26 mouse cellular contexts compared by ENCODE assay signal in the genomic region with DNA sequence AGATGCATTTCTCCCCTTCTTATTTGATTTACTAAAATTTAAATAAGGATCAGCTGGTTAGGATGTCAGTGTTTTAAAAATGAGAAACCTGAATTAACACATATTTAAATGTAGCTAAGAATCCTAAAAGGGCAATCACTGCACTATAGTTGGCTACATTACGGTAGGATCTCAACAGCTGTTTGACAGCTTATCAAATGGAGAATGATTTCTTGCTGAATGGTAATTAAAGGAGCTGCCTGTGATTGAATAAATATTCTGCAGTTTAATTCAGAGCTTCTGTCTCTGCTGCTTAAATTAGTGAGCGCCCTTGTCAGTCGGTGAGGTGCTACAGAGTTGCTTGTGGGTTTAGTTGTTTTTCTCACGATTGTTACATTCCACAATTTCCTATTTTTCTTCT. TPM values are rescaled to one million over a fixed set of nuclear protein-coding genes. Genes with fewer than 3 reads are reported as not detected.
DNase-seq lines count a peak whose midpoint lies in the region; ATAC-seq lines count a peak whose summit lies in the region.
"Had no signal": no experiment of that assay in that cellular context is flagged by ENCODE, and none has a peak within 500 bp of the region (broad histone marks: within the 10 kb centered on the region; RNA-seq: fewer than 3 reads in every experiment).

No protein-coding gene starts in this region.

- no peak overlapping the region for H3K27ac ChIP-seq in forebrain, embryonic 13.5 days
- H3K27ac ChIP-seq in forebrain, embryonic 11.5 days (ENCODE audit: low read depth, low read length): no peak overlapping the region
- no peak overlapping the region; the same call in 1 of the 2 replicates for H3K27ac ChIP-seq in forebrain, embryonic 15.5 days (replicated peaks)
- no peak overlapping the region for H3K27ac ChIP-seq in forebrain, embryonic 10.5 days
- no peak overlapping the region; the same call in 1 of the 2 replicates for H3K27ac ChIP-seq in forebrain, embryonic 16.5 days (ENCODE audit: low read length)
- H3K27ac ChIP-seq: embryonic facial prominence, embryonic 13.5 days; embryonic facial prominence, embryonic 15.5 days had no signal

- H3K36me3 ChIP-seq in forebrain, embryonic 13.5 days (ENCODE audit: poor library complexity, severe bottlenecking): no peaks in the 10 kb centered on the region
- H3K36me3 ChIP-seq in forebrain, embryonic 11.5 days (ENCODE audit: control insufficient read depth, insufficient read depth, low read length): no peaks in the 10 kb centered on the region
- no peaks in the 10 kb centered on the region for H3K36me3 ChIP-seq in forebrain, embryonic 15.5 days
- H3K36me3 ChIP-seq in forebrain, embryonic 10.5 days (replicated peaks): no peaks in the 10 kb centered on the region
- H3K36me3 ChIP-seq in forebrain, embryonic 16.5 days (ENCODE audit: control insufficient read depth, insufficient read depth): no peaks in the 10 kb centered on the region
- H3K36me3 ChIP-seq: embryonic facial prominence, embryonic 13.5 days; embryonic facial prominence, embryonic 15.5 days; G1E had no signal

- no peak for DNase-seq in forebrain, embryonic 11.5 days (ENCODE audit: low spot score)
- no peak for DNase-seq in forebrain, embryonic 10.5 days (ENCODE audit: extremely low spot score, low spot score)
- no peak for DNase-seq in heart, adult 8-10 months (ENCODE audit: low spot score)
- no peak for DNase-seq in spleen, postnatal 4 days (ENCODE audit: low spot score in 2 of 2)
- DNase-seq: adrenal gland, adult 2 months; adrenal gland, postnatal 10 days; adrenal gland, postnatal 25 days; B cell, adult 2 months; cerebellum, adult 11 months; cerebellum, adult 18-20 months; cerebellum, adult 8-10 months; cerebellum, adult 9-11 months; cerebellum, postnatal 14 days; cerebellum, postnatal 36 days; embryo, embryonic 11 days had no signal

- no peaks in the 10 kb centered on the region for H3K27me3 ChIP-seq in forebrain, embryonic 13.5 days
- no peaks in the 10 kb centered on the region for H3K27me3 ChIP-seq in forebrain, embryonic 11.5 days (ENCODE audit: control insufficient read depth, insufficient read depth, low read length)
- H3K27me3 ChIP-seq in forebrain, embryonic 15.5 days: no peaks in the 10 kb centered on the region
- H3K27me3 ChIP-seq in forebrain, embryonic 10.5 days (ENCODE audit: poor library complexity, severe bottlenecking): no peaks in the 10 kb centered on the region
- no peaks in the 10 kb centered on the region for H3K27me3 ChIP-seq in forebrain, embryonic 16.5 days (replicated peaks; ENCODE audit: control insufficient read depth, insufficient read depth, low read length)
- H3K27me3 ChIP-seq: CH12.LX; embryonic facial prominence, embryonic 13.5 days; embryonic facial prominence, embryonic 15.5 days had no signal

- no peak overlapping the region for H3K9ac ChIP-seq in forebrain, embryonic 13.5 days
- no peak overlapping the region for H3K9ac ChIP-seq in forebrain, embryonic 11.5 days (ENCODE audit: low read length)
- H3K9ac ChIP-seq in forebrain, embryonic 15.5 days (replicated peaks): no peak overlapping the region
- no peak overlapping the region for H3K9ac ChIP-seq in forebrain, embryonic 16.5 days (replicated peaks; ENCODE audit: low read depth, low read length)
- H3K9ac ChIP-seq: embryonic facial prominence, embryonic 13.5 days; embryonic facial prominence, embryonic 15.5 days had no signal

- no peak overlapping the region for H3K4me3 ChIP-seq in forebrain, embryonic 13.5 days
- no peak overlapping the region for H3K4me3 ChIP-seq in forebrain, embryonic 11.5 days (ENCODE audit: low read depth, low read length)
- H3K4me3 ChIP-seq in forebrain, embryonic 15.5 days: no peak overlapping the region
- H3K4me3 ChIP-seq in forebrain, embryonic 10.5 days: no peak overlapping the region
- H3K4me3 ChIP-seq in forebrain, embryonic 16.5 days (replicated peaks; ENCODE audit: low read length): no peak overlapping the region
- H3K4me3 ChIP-seq: embryonic facial prominence, embryonic 13.5 days; embryonic facial prominence, embryonic 15.5 days; erythroblast, embryonic 14.5 days had no signal

- no peak overlapping the region for H3K4me2 ChIP-seq in forebrain, embryonic 13.5 days
- no peak overlapping the region for H3K4me2 ChIP-seq in forebrain, embryonic 11.5 days (ENCODE audit: low read depth, low read length, severe bottlenecking)
- H3K4me2 ChIP-seq in forebrain, embryonic 15.5 days (replicated peaks): no peak overlapping the region
- H3K4me2 ChIP-seq in forebrain, embryonic 16.5 days (ENCODE audit: low read length): no peak overlapping the region
- H3K4me2 ChIP-seq: embryonic facial prominence, embryonic 13.5 days; embryonic facial prominence, embryonic 15.5 days had no signal

- peak; percentile 66 for ATAC-seq in forebrain, embryonic 13.5 days
- ATAC-seq in forebrain, embryonic 11.5 days (replicated peaks; ENCODE audit: low FRiP score): no peak
- ATAC-seq in forebrain, embryonic 15.5 days (replicated peaks): 0 out of 2 replicates have a peak, but pooled peaks have one; percentile 60
- peak; percentile 84 for ATAC-seq in forebrain, embryonic 16.5 days
- ATAC-seq: activated CD4-positive, CD25-positive, alpha-beta regulatory T cell, adult 4 months; CD4-positive, CD25-positive, alpha-beta regulatory T cell, adult 4 months; Patski had no signal

- no peaks in the 10 kb centered on the region for H3K9me3 ChIP-seq in forebrain, embryonic 13.5 days (replicated peaks)
- no peaks in the 10 kb centered on the region for H3K9me3 ChIP-seq in forebrain, embryonic 11.5 days (ENCODE audit: control insufficient read depth, low read length)
- H3K9me3 ChIP-seq in forebrain, embryonic 15.5 days: no peaks in the 10 kb centered on the region
- H3K9me3 ChIP-seq in forebrain, embryonic 10.5 days: no peaks in the 10 kb centered on the region
- H3K9me3 ChIP-seq in forebrain, embryonic 16.5 days (ENCODE audit: control insufficient read depth, low read length): no peaks in the 10 kb centered on the region
- H3K9me3 ChIP-seq: embryonic facial prominence, embryonic 13.5 days; embryonic facial prominence, embryonic 15.5 days had no signal

- 73% methylated on average over 4 of the region's 4 CpGs for WGBS in forebrain, embryonic 13.5 days
- WGBS in forebrain, embryonic 11.5 days: 92% methylated on average over 4 of the region's 4 CpGs
- 57% methylated on average over 4 of the region's 4 CpGs for WGBS in forebrain, embryonic 15.5 days
- 93% methylated on average over 4 of the region's 4 CpGs for WGBS in forebrain, embryonic 10.5 days
- 42% methylated on average over 4 of the region's 4 CpGs for WGBS in forebrain, embryonic 16.5 days

- no peaks in the 10 kb centered on the region for H3K4me1 ChIP-seq in forebrain, embryonic 13.5 days
- H3K4me1 ChIP-seq in forebrain, embryonic 11.5 days (replicated peaks; ENCODE audit: control insufficient read depth, insufficient read depth, low read length): no peaks in the 10 kb centered on the region
- H3K4me1 ChIP-seq in forebrain, embryonic 15.5 days: 0 out of 2 replicates have a peak, but pooled peaks cover 7% of the 10 kb centered on the region
- no peaks in the 10 kb centered on the region for H3K4me1 ChIP-seq in forebrain, embryonic 10.5 days
- H3K4me1 ChIP-seq in forebrain, embryonic 16.5 days (replicated peaks; ENCODE audit: control insufficient read depth, insufficient read depth, low read length): peaks cover 5% of the 10 kb centered on the region; the same call in 1 of the 2 replicates
- H3K4me1 ChIP-seq: embryonic facial prominence, embryonic 13.5 days; embryonic facial prominence, embryonic 15.5 days had no signal

RNA-seq across cellular contexts. Expression of a gene that starts 51.4 kb away (rescaled TPM):
- polyA plus RNA-seq in forebrain, embryonic 13.5 days (2015; fragmentation: Nextera tagmentation; extraction: Ambion mirVana): 27.7 and 30.6 TPM in 2 replicates
- polyA plus RNA-seq in forebrain, embryonic 11.5 days (2014; fragmentation: Nextera tagmentation; extraction: Ambion mirVana): 36.2 and 40.9 TPM in 2 replicates
- polyA plus RNA-seq in forebrain, embryonic 15.5 days (2015; fragmentation: Nextera tagmentation; extraction: Ambion mirVana): 32.7 and 33.1 TPM in 2 replicates
- 36.8 and 37.0 TPM in 2 replicates for polyA plus RNA-seq in forebrain, embryonic 10.5 days (2016; fragmentation: Nextera tagmentation; extraction: Ambion mirVana)
- polyA plus RNA-seq in forebrain, embryonic 16.5 days (2015; fragmentation: Nextera tagmentation; extraction: Ambion mirVana): 31.2 and 35.6 TPM in 2 replicates
- total RNA-seq in heart, adult 8-10 months (2022): 10 to 100 TPM; 34.2 to 43.1 (median 38.1) TPM
